Mouse (Mus musculus) kidney, embryonic 16.5 days (tissue): Measurements from ENCODE around the gene Plekha6. TPM values are rescaled to one million over a fixed set of nuclear protein-coding genes. Genes with fewer than 3 reads are reported as not detected.

Experiments
- ATAC-seq: fragments of 200-750 bp; cut with Nextera tagmentation; 2 replicates; pipeline ENCODE4 v1.8.0; 2017; ENCODE audit warnings: moderate TSS enrichment; ENCODE audit not compliant: low FRiP score, low TSS enrichment
- H3K27ac ChIP-seq: fragments of 300-500 bp; sonication (generic); 2 replicates; pipeline ENCODE4 v1.5.1; 2014; ENCODE audit warnings: low read length
- H3K27me3 ChIP-seq: fragments of 300-500 bp; sonication (generic); 2 replicates; pipeline ENCODE4 v1.6.1; 2014; ENCODE audit warnings: low read length, control low read depth, mixed read lengths; ENCODE audit not compliant: insufficient read depth
- H3K36me3 ChIP-seq: fragments of 300-500 bp; sonication (generic); 2 replicates; pipeline ENCODE4 v1.6.1; 2014; ENCODE audit warnings: low read length, control low read depth, mixed read lengths; ENCODE audit not compliant: insufficient read depth
- H3K4me1 ChIP-seq: fragments of 300-500 bp; sonication (generic); 2 replicates; pipeline ENCODE4 v1.6.1; 2014; ENCODE audit warnings: low read length, control low read depth, mixed read lengths; ENCODE audit not compliant: insufficient read depth
- H3K4me2 ChIP-seq: fragments of 300-500 bp; sonication (generic); replicated peaks from 2 replicates; pipeline ENCODE4 v1.6.1; 2014; ENCODE audit warnings: low read depth, low read length
- H3K4me3 ChIP-seq: fragments of 300-500 bp; sonication (generic); 2 replicates; pipeline ENCODE4 v1.5.1; 2014; ENCODE audit warnings: mild to moderate bottlenecking, low read length
- H3K9ac ChIP-seq: fragments of 300-500 bp; sonication (generic); replicated peaks from 2 replicates; pipeline ENCODE4 v1.6.1; 2014; ENCODE audit warnings: low read length
- H3K9me3 ChIP-seq: fragments of 300-500 bp; sonication (generic); 2 replicates; pipeline ENCODE4 v1.6.1; 2016; ENCODE audit warnings: low read length, control low read depth
- WGBS: fragments of 180-500 bp; shearing (Covaris S2); extraction: QIAGEN DNeasy Blood & Tissue Kit; methylation state at CpG from one replicate; pipeline ENCODE4 v1.1.7; 2014; 5-methylcytosine and 5-hydroxymethylcytosine counted together
- polyA plus RNA-seq: library from polyadenylated mRNA; unstranded; fragments of >200 nt; fragmentation: Nextera tagmentation; extraction: Ambion mirVana; gene quantifications from 2 replicates; pipeline ENCODE4 v1.2.1, GENCODE M21; 2015

The Plekha6 gene
- polyA plus RNA-seq, 1 experiment from 2014 or later: 9.7 TPM

DNA sequence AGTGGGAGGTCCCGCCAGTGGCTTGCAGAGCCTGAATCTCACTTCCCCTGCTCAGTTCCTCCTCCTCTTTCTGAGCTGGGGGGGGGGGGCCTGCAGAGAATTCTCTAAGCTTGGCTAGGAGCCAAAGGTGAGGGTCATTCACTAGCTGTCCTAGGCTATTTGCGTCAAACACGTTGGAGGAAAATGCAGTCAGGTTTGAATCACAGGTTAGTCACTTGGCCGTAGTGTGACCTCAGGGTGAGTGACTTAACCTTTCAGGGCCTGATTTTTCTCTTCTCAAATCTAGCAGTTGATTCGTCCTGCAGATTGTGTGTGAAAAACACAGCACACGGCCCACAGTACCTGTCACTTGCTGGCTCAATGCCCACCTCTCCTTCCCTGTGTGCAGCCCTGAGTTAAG is 106.3 kb downstream of the Plekha6 start:
- Histone ChIP-seq H3K4me3 (no peak overlapping the region), H3K4me1 (peaks cover 5% of the 10 kb centered on the region; the same call in 1 of the 2 replicates), H3K4me2 (no peak overlapping the region), H3K36me3 (no peaks in the 10 kb centered on the region), H3K9me3 (no peaks in the 10 kb centered on the region), H3K27ac (no peak overlapping the region), H3K9ac (no peak overlapping the region), H3K27me3 (no peaks in the 10 kb centered on the region)
- 41% methylated on average over 6 of the region's 6 CpGs for WGBS
- no peak for ATAC-seq

GRCm38 (mm10) chr1:133274163-133274562 is 110.2 kb downstream of the Plekha6 start:
- no peak for ATAC-seq
- WGBS: 89% methylated on average over 18 of the region's 19 CpGs
- Histone ChIP-seq H3K36me3 (no peaks in the 10 kb centered on the region), H3K4me2 (no peak overlapping the region), H3K9ac (no peak overlapping the region), H3K4me1 (peaks cover 11% of the 10 kb centered on the region; the same call in 1 of the 2 replicates), H3K27me3 (no peaks in the 10 kb centered on the region), H3K27ac (no peak overlapping the region), H3K9me3 (no peaks in the 10 kb centered on the region), H3K4me3 (no peak overlapping the region)

- 68% methylated on average over 5 of the region's 5 CpGs for WGBS
- H3K4me1 ChIP-seq: peaks cover 11% of the 10 kb centered on the region; the same call in 1 of the 2 replicates
- no peak overlapping the region for H3K4me2 ChIP-seq
- H3K27me3 ChIP-seq: no peaks in the 10 kb centered on the region
- ATAC-seq: peak; percentile 44
- no peak overlapping the region for H3K4me3 ChIP-seq
- H3K9ac ChIP-seq: no peak overlapping the region
- H3K36me3 ChIP-seq: no peaks in the 10 kb centered on the region
- H3K27ac ChIP-seq: peak overlapping the region; percentile 44; the same call in 1 of the 2 replicates
- H3K9me3 ChIP-seq: no peaks in the 10 kb centered on the region
These were observed 113.0 kb downstream of the Plekha6 start for GRCm38 (mm10) chr1:133276983-133277382.

GRCm38 (mm10) chr1:133278539-133278938 is 114.5 kb downstream of the Plekha6 start:
- 49% methylated on average over 6 of the region's 6 CpGs for WGBS
- Histone ChIP-seq H3K36me3 (no peaks in the 10 kb centered on the region), H3K27ac (no peak overlapping the region), H3K4me1 (peaks cover 11% of the 10 kb centered on the region; the same call in 1 of the 2 replicates), H3K9ac (no peak overlapping the region), H3K27me3 (no peaks in the 10 kb centered on the region), H3K4me3 (no peak overlapping the region), H3K4me2 (no peak overlapping the region), H3K9me3 (no peaks in the 10 kb centered on the region)
- no peak for ATAC-seq

- Histone ChIP-seq H3K4me1 (peaks cover 11% of the 10 kb centered on the region; the same call in 1 of the 2 replicates), H3K9ac (no peak overlapping the region), H3K27me3 (no peaks in the 10 kb centered on the region), H3K4me3 (no peak overlapping the region), H3K36me3 (no peaks in the 10 kb centered on the region), H3K9me3 (no peaks in the 10 kb centered on the region), H3K27ac (no peak overlapping the region), H3K4me2 (no peak overlapping the region)
- no peak for ATAC-seq
- WGBS: 68% methylated on average over 15 of the region's 15 CpGs
These were observed 115.1 kb downstream of the Plekha6 start for GRCm38 (mm10) chr1:133278946-133279631.

DNA sequence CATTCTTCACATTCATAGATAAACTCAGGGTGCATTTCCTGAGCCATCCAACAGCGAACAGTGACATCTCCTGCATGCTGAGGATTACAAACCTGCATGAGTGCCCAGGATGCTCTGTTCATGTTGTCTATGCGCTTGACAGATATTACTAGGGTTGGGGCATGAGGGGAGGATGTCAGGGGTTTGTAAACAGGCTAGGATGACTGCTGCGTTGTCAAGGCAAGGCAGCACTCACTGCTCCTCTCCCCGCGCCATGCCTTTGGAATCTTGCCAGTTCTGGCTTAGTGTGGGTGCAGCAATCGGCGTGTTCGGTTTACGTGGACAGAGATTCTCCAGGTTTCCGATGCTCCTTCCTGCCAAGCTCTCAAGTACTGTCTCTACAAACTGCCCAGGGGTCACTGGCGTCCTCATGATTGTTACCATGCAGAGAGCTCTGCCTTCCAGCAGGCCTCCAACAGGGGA is 115.7 kb downstream of the Plekha6 start:
- Histone ChIP-seq H3K36me3 (no peaks in the 10 kb centered on the region), H3K4me2 (no peak overlapping the region), H3K27me3 (no peaks in the 10 kb centered on the region), H3K4me1 (peaks cover 11% of the 10 kb centered on the region; the same call in 1 of the 2 replicates), H3K9me3 (no peaks in the 10 kb centered on the region), H3K9ac (no peak overlapping the region), H3K4me3 (no peak overlapping the region), H3K27ac (no peak overlapping the region)
- ATAC-seq: no peak
- 87% methylated on average over 11 of the region's 11 CpGs for WGBS

DNA sequence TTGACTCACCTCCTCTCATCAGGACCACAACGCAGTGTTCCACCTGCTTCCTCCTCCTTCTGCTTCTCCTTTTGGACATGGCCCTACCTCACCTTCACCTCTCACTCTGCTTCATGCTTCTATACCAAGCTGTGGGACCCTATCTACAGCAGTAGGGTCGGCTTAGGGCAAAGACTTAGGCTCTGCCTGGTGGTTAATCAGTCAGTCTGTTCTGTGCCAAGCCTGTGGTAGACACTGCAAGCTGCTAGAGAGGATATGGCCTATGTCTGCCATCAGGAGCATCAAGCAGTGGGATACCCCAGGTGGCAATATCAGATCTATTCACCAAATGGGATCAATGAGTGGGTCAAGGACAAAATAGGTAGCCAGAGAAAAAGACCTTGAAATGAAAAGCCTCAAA is 116.5 kb downstream of the Plekha6 start:
- H3K27me3 ChIP-seq: no peaks in the 10 kb centered on the region
- H3K4me2 ChIP-seq: no peak overlapping the region
- no peak for ATAC-seq
- H3K4me3 ChIP-seq: no peak overlapping the region
- 89% methylated on average over 2 of the region's 2 CpGs for WGBS
- peaks cover 11% of the 10 kb centered on the region; the same call in 1 of the 2 replicates for H3K4me1 ChIP-seq
- H3K36me3 ChIP-seq: 0 out of 2 replicates have a peak, but pooled peaks cover 3% of the 10 kb centered on the region
- no peaks in the 10 kb centered on the region for H3K9me3 ChIP-seq
- H3K9ac ChIP-seq: no peak overlapping the region
- H3K27ac ChIP-seq: no peak overlapping the region

- Histone ChIP-seq H3K4me3 (no peak overlapping the region), H3K4me2 (no peak overlapping the region), H3K27me3 (no peaks in the 10 kb centered on the region), H3K36me3 (0 out of 2 replicates have a peak, but pooled peaks cover 3% of the 10 kb centered on the region), H3K4me1 (no peaks in the 10 kb centered on the region), H3K27ac (no peak overlapping the region), H3K9ac (no peak overlapping the region), H3K9me3 (no peaks in the 10 kb centered on the region)
- 74% methylated on average over 7 of the region's 7 CpGs for WGBS
- no peak for ATAC-seq
These were observed 121.9 kb downstream of the Plekha6 start for GRCm38 (mm10) chr1:133285907-133286306.

- no peak overlapping the region for H3K27ac ChIP-seq
- no peak overlapping the region for H3K9ac ChIP-seq
- no peak overlapping the region for H3K4me2 ChIP-seq
- WGBS: 78% methylated on average over 4 of the region's 4 CpGs
- 0 out of 2 replicates have a peak, but pooled peaks cover 3% of the 10 kb centered on the region for H3K36me3 ChIP-seq
- no peaks in the 10 kb centered on the region for H3K27me3 ChIP-seq
- H3K4me1 ChIP-seq: no peaks in the 10 kb centered on the region
- no peaks in the 10 kb centered on the region for H3K9me3 ChIP-seq
- no peak overlapping the region for H3K4me3 ChIP-seq
- ATAC-seq: no peak
These were observed 123.0 kb downstream of the Plekha6 start for GRCm38 (mm10) chr1:133287051-133287450.

DNA sequence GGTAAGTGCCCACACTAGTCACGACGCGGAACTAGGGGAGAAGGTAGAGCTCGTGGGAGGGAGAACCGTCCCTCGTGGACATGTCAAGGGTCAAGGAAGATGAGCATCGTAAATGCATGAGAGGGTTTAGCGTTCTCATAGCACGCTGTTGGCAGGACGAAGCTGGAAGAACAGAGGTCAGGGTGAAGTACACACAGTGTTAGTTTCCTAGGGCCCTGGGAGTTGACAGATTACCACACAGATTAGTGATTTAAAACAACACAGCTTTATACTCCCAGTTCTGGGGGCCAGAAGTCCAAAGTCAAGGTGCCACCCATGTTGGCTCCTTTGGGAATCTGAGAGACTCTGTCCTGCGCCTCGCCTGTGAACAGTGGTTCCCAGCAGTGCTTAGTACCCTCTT is 123.9 kb downstream of the Plekha6 start:
- 68% methylated on average over 12 of the region's 12 CpGs for WGBS
- no peak overlapping the region for H3K4me2 ChIP-seq
- 0 out of 2 replicates have a peak, but pooled peaks cover 3% of the 10 kb centered on the region for H3K36me3 ChIP-seq
- no peak overlapping the region for H3K27ac ChIP-seq
- H3K9me3 ChIP-seq: no peaks in the 10 kb centered on the region
- H3K9ac ChIP-seq: no peak overlapping the region
- peak; percentile 54; the same call in 1 of the 2 replicates for ATAC-seq
- H3K27me3 ChIP-seq: no peaks in the 10 kb centered on the region
- no peaks in the 10 kb centered on the region for H3K4me1 ChIP-seq
- H3K4me3 ChIP-seq: no peak overlapping the region
